Mouse (Mus musculus): ENCODE measurements around the gene Magi1.

DNA sequence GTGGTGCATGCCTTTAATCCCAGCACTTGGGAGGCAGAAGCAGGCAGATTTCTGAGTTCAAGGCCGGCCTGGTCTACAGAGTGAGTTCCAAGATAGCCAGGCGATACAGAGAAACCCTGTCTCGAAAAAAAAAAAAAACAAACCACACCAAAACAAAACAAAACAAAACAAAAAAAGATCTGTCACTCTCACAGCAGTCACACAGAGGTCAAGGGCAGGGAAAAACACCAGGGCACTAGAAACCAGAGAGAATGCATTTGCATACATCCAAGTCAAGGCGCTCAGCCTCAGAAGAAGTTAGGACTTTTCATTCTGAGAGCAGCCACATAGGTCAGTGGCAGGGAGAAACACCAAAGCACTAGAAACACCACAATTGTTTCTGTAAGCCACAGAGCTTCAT lies 263.8 kb downstream of the Magi1 start:
- no peak for TF ChIP-seq CTCF (IDR thresholded peaks at IDR 0.05; ENCODE audit: borderline replicate concordance, insufficient read depth, low read depth, low read length)
- no peak for TF ChIP-seq POLR2A (IDR thresholded peaks at IDR 0.05; ENCODE audit: borderline replicate concordance, insufficient read depth, low read length)

Measured in cerebellum, adult 2 months (tissue).